Mouse (Mus musculus): ENCODE results near the gene Tas2r113.
"Not testable (repeated sequence)": the region's sequence is repeated elsewhere in the genome, so short reads cannot be mapped to it uniquely, and the experiment has no call there.

The Tas2r113 gene

GRCm38 (mm10) chr6:132892711-132893110 is at the start of gene Tas2r113:
Gene Tas2r113 (plus strand): TSS chr6:132893011.
- CTCF ChIA-PET, result no interaction called here

GRCm38 (mm10) chr6:132846842-132847241 is 46.0 kb upstream of the Tas2r113 start, which contains the start of gene Tas2r123:
Gene Tas2r123 (plus strand): TSS chr6:132847142.
- CTCF ChIA-PET, result no interaction called here

- CTCF ChIA-PET, result no interaction called here
These were observed 37.7 kb upstream of the Tas2r113 start, which contains the start of gene Tas2r116 for GRCm38 (mm10) chr6:132855138-132855537. Gene Tas2r116 (plus strand): TSS chr6:132855438.

- CTCF ChIA-PET, result no interaction called here
These were observed 25.1 kb upstream of the Tas2r113 start, which contains the start of gene Tas2r110 for GRCm38 (mm10) chr6:132867708-132868107. Gene Tas2r110 (plus strand): TSS chr6:132868008.

- CTCF ChIA-PET, result no interaction called here
These were observed 16.5 kb downstream of the Tas2r113 start, which contains the start of gene Tas2r125 for GRCm38 (mm10) chr6:132909351-132909750. Gene Tas2r125 (plus strand): TSS chr6:132909651.

- CTCF ChIA-PET, result not testable (repeated sequence)
These were observed 48.6 kb downstream of the Tas2r113 start for GRCm38 (mm10) chr6:132941376-132941775.
